Mouse (Mus musculus) heart, postnatal 10 days (tissue): ENCODE results near the gene Smc1b. TPM values are rescaled to one million over a fixed set of nuclear protein-coding genes. Genes with fewer than 3 reads are reported as not detected.

Experiments
- DNase-seq, 2 experiments: peaks; one replicate each; pipeline ENCODE4 v3.0.0; 2021
- intact Hi-C: fragments of 180-260 bp; cut with DNase I; formaldehyde crosslinking; loops from one replicate; pipeline ENCODE4 v1.15.1; 2025
- total RNA-seq, 2 experiments: library from RNA; stranded (reverse); gene quantifications; 2 replicates each; pipeline ENCODE4 v1.2.3; 2021

Gene Smc1b
- under 1 TPM in 1 of 2 experiments, not detected in 1; 0.07 TPM for total RNA-seq

GRCm38 (mm10) chr15:85131275-85132192 is at the start of gene Smc1b, which contains the start of gene Ribc2:
TSS of gene Smc1b (minus strand) at chr15:85131964.
TSS of gene Ribc2 (plus strand) at chr15:85132078.
- peak; percentile 59 to 71 for DNase-seq
- intact Hi-C loops, result no loop called here

- no peak for DNase-seq
- intact Hi-C loops, result no loop called here
Measured at GRCm38 (mm10) chr15:85180368-85180767, 48.6 kb upstream of the Smc1b start.

GRCm38 (mm10) chr15:85179528-85180180 is 47.9 kb upstream of the Smc1b start:
- DNase-seq, result peak; percentile 58 to 61
- intact Hi-C loops, result no loop called here

DNA sequence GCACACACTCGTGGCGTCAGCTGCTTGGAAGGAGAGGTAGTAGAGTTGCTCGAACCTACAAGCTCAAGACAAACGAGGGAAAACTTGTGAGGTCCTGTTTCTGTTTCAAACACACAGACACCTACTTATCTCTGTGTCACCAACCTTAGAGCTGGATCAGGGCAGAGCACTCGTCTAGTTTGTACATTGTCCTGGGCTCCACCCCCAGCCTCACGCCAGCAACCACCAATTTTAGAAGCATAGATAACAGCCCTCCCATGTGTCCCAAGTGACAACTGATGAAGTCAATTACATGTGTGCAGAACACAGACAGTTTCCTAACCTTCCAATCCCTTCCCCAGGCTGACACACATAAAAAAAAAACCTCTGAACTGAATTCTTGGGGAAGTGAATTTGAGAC is 46.4 kb upstream of the Smc1b start:
- intact Hi-C loops, result no loop called here
- peak; percentile 51 to 66 for DNase-seq

DNA sequence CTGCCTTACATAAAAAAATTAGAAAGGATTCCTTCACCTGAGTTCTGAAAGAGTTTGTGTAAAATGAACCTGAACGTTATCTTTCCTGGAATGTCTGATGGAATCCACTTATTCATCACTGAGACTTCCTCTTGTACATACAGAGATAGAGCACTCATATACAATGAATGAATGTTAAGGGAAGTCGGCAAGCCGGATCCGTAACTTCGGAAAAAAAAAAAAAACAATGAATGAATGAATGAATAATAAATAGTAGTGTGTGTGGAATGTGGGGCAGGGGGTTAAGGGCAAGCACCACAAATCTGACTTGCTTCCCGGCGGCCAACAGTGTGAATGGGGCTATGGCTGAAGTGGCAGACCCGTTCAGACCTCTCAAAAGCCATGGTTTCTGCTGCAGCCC is 45.8 kb upstream of the Smc1b start:
- peak in 1 of 2 experiments; percentile 58 for DNase-seq
- intact Hi-C loops, result loop anchor here (2.0 kb wide), 1 partner anchor 21 kb away; no protein-coding TSS in a partner anchor

- DNase-seq, result no peak
- intact Hi-C loops, result no loop called here
Measured at GRCm38 (mm10) chr15:85174060-85174459, 42.3 kb upstream of the Smc1b start.

DNA sequence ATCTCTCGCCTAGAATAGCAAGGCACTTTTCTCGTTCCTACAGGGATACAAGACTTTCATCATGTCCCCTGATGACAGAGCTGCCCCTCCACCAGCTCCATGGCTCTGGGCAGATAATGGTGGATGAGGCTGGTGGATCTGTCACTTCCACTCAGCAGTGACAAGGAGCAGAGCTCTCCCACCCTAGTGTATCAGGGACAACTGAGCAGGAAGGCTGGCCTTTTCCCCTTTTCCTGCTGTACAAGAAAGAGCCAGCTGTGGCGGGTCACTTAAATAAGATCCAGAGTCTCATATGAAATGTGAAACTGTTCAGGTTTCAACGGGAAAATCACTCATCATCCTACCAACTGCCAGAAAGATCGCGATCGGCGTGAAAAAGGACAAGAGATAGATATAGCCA is 41.7 kb upstream of the Smc1b start:
- intact Hi-C loops, result no loop called here
- DNase-seq, result no peak

GRCm38 (mm10) chr15:85172054-85172453 is 40.3 kb upstream of the Smc1b start:
- peak; percentile 67 to 72 for DNase-seq
- intact Hi-C loops, result no loop called here

GRCm38 (mm10) chr15:85167086-85167679 is 35.4 kb upstream of the Smc1b start:
- intact Hi-C loops, result no loop called here
- DNase-seq, result no peak

GRCm38 (mm10) chr15:85166433-85166933 is 34.7 kb upstream of the Smc1b start:
- intact Hi-C loops, result no loop called here
- no peak for DNase-seq

DNA sequence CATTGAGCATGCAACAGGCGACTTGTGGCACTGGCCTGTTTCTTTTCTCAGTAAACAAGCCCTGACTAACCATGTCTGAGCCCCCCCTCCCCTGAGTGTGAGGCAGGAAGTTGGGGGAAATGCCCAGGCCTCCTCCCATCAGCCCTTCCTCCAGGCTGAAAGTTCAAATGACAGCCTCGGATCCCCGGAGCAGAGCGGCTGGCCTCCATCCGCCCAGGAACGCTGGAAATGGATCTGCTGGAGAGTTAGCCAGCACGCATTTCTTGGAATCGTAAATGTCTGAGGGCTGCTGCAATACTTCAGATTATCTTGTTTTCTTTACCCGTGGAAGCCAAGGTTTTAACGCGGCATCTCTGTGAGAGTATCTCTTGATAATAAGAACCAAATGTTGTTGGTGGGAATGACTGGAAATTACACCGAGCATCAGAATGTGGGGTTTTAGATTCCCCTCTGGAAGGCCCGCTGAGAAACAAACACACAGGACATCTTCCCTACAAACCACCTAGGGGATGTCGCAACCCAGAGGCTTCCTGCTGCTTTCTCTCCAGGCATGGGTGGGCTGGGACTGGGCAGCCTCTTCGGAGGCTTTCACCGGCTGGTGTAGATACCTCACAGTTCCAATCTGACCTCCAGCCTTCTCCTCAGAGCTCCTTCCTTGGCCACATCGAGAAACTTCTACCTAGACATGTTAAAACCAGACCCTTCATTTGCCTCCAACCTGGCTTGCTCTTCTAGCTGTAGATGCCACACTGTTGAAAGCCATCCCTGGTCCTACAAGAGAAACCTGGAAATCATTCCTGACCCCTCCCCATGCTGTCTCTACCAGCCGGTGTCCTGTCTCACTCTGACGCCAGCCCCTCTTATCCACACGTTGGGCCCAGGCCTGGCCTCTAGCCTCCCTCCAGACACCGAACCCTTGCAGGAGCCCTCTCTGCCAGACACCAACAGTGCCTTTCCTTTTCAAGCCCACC is 31.2 kb upstream of the Smc1b start:
- intact Hi-C loops, result no loop called here
- peak; percentile 69 for DNase-seq

- intact Hi-C loops, result no loop called here
- DNase-seq, result no peak
Measured at GRCm38 (mm10) chr15:85161416-85161815, 29.7 kb upstream of the Smc1b start.

- intact Hi-C loops, result loop anchor here (2.0 kb wide), 1 partner anchor 21 kb away; no protein-coding TSS in a partner anchor
- no peak for DNase-seq
Measured at GRCm38 (mm10) chr15:85156198-85156597, 24.4 kb upstream of the Smc1b start.

- intact Hi-C loops, result loop anchor here (5.0 kb wide), 1 partner anchor 428 kb away; the partner anchor contains the start of gene Wnt7b
- no peak for DNase-seq
Measured at GRCm38 (mm10) chr15:85154091-85154490, 22.3 kb upstream of the Smc1b start.

DNA sequence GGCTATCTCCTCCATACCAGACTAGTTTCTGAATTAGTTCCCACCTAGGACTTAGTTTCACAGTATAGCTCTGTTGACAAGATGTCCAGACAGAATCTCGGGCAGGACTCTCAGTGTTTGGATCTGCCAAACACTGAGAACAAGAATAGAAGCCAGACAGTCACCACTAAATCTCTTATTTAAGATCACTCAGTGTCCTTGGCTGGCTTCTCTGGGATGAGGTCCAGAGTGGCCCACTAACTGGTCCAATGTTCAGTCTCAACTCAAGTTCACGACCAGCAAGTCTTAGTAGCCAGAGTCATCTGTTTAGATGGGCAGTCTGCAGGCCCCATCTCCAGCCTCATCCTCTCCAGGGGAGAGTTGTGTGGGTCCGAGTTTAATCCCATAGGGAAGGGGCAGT is 20.8 kb upstream of the Smc1b start:
- intact Hi-C loops, result loop anchor here (5.0 kb wide), 1 partner anchor 430 kb away; the partner anchor contains the start of gene Wnt7b
- DNase-seq, result peak; percentile 38 to 69

GRCm38 (mm10) chr15:85151433-85151918 is 19.7 kb upstream of the Smc1b start:
- DNase-seq, result peak; percentile 85 to 88
- intact Hi-C loops, result loop anchor here (1.0 to 5.0 kb wide), 4 partner anchors 80 to 431 kb away; partner anchors contain the start of gene Wnt7b

GRCm38 (mm10) chr15:85144249-85144648 is 12.5 kb upstream of the Smc1b start:
- DNase-seq, result no peak
- intact Hi-C loops, result no loop called here

GRCm38 (mm10) chr15:85143747-85144146 is 12.0 kb upstream of the Smc1b start:
- no peak for DNase-seq
- intact Hi-C loops, result no loop called here

DNA sequence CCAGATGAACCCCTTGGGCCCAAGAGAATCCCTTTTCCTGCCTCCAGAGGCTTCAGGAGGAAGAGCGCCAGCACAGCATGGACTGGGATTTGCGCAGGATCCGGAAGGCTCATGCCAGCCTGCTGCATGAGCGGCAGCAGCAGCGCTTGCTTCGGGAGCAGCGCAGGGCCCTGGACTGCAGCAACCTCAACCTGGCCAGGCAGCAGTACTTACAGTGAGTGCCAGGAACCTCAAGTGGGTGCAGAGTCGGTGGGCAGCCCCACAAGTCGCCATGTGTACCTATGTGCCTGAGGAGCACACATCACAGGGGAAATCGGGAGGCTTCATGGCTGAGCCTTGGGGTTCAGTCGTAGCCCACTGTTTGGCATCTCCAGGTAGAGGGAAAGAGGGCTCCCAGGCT is 11.4 kb upstream of the Smc1b start:
- no peak for DNase-seq
- intact Hi-C loops, result no loop called here
